Mouse (Mus musculus) heart, embryonic 13.5 days (tissue): ENCODE measurements around the gene Cxcr4. TPM values are rescaled to one million over a fixed set of nuclear protein-coding genes. Genes with fewer than 3 reads are reported as not detected.

Experiments used
- ATAC-seq: fragments of 200-750 bp; cut with Nextera tagmentation; 2 replicates; pipeline ENCODE4 v1.8.0; 2017; ENCODE audit warnings: moderate TSS enrichment; ENCODE audit not compliant: insufficient number of reproducible peaks, low FRiP score, low TSS enrichment; ENCODE audit errors: extremely low read depth
- H3K27ac ChIP-seq: fragments of 300-500 bp; sonication (generic); replicated peaks from 2 replicates; pipeline ENCODE4 v1.5.1; 2015; ENCODE audit warnings: moderate library complexity, mild to moderate bottlenecking, inconsistent platforms
- H3K27me3 ChIP-seq: fragments of 300-500 bp; sonication (generic); replicated peaks from 2 replicates; pipeline ENCODE4 v1.6.1; 2015; ENCODE audit warnings: mild to moderate bottlenecking, inconsistent platforms
- H3K36me3 ChIP-seq: fragments of 300-500 bp; sonication (generic); 2 replicates; pipeline ENCODE4 v1.6.1; 2015; ENCODE audit warnings: mild to moderate bottlenecking, inconsistent platforms
- H3K4me1 ChIP-seq: fragments of 300-500 bp; sonication (generic); 2 replicates; pipeline ENCODE4 v1.6.1; 2015; ENCODE audit warnings: inconsistent platforms
- H3K4me2 ChIP-seq: fragments of 300-500 bp; sonication (generic); 2 replicates; pipeline ENCODE4 v1.6.1; 2015; ENCODE audit warnings: inconsistent platforms, mild to moderate bottlenecking, moderate library complexity
- H3K4me3 ChIP-seq: fragments of 300-500 bp; sonication (generic); 2 replicates; pipeline ENCODE4 v1.5.1; 2015; ENCODE audit warnings: moderate library complexity, mild to moderate bottlenecking, inconsistent platforms
- H3K9ac ChIP-seq: fragments of 300-500 bp; sonication (generic); 2 replicates; pipeline ENCODE4 v1.6.1; 2015; ENCODE audit warnings: inconsistent platforms, mild to moderate bottlenecking, moderate library complexity
- H3K9me3 ChIP-seq: fragments of 300-500 bp; sonication (generic); 2 replicates; pipeline ENCODE4 v1.6.1; 2016; ENCODE audit warnings: inconsistent platforms
- WGBS: fragments of 180-500 bp; shearing (Covaris S2); methylation state at CpG from one replicate; pipeline ENCODE4 v1.1.7; 2015; ENCODE audit warnings: mixed read lengths; 5-methylcytosine and 5-hydroxymethylcytosine counted together
- polyA plus RNA-seq: library from polyadenylated mRNA; unstranded; fragments of >200 nt; fragmentation: Nextera tagmentation; extraction: Ambion mirVana; gene quantifications from 2 replicates; pipeline ENCODE4 v1.2.1, GENCODE M21; 2015

Cxcr4 gene
- polyA plus RNA-seq, 1 experiment from 2014 or later: 1.3 TPM

DNA sequence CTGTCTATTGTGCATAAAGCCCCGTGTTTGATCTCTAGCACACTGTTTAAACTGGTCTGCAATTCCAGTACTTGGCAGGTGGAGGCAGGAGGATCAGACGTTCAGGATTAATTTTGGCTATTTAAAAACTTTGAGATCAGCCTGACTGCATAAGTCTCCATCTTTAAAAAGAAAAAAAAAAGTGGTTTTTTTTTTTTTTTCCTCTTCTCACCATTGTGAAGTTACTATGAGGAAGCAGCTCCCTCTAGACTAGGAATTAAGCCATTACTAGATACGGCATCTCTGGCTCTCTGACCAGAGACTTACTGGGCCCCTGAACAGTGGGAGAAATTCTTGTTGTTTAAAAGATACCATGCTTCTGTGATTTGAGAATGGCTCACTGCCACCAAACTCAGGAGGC is 49.5 kb downstream of the Cxcr4 start:
- no peak overlapping the region for H3K4me3 ChIP-seq
- H3K36me3 ChIP-seq: no peaks in the 10 kb centered on the region
- WGBS: 55% methylated on average over 3 of the region's 3 CpGs
- H3K9me3 ChIP-seq: no peaks in the 10 kb centered on the region
- no peak for ATAC-seq
- H3K27me3 ChIP-seq: peaks cover 49% of the 10 kb centered on the region
- no peaks in the 10 kb centered on the region for H3K4me1 ChIP-seq
- H3K9ac ChIP-seq: no peak overlapping the region
- no peak overlapping the region for H3K27ac ChIP-seq
- H3K4me2 ChIP-seq: no peak overlapping the region

- WGBS: 69% methylated on average over 2 of the region's 2 CpGs
- no peak overlapping the region for H3K4me3 ChIP-seq
- no peaks in the 10 kb centered on the region for H3K36me3 ChIP-seq
- H3K4me1 ChIP-seq: peaks cover 6% of the 10 kb centered on the region; the same call in 1 of the 2 replicates
- no peak overlapping the region for H3K9ac ChIP-seq
- H3K4me2 ChIP-seq: no peak overlapping the region
- no peak for ATAC-seq
- H3K27me3 ChIP-seq: peaks cover 59% of the 10 kb centered on the region
- H3K9me3 ChIP-seq: no peaks in the 10 kb centered on the region
- no peak overlapping the region for H3K27ac ChIP-seq
Observed at GRCm38 (mm10) chr1:128540213-128540612, 51.9 kb downstream of the Cxcr4 start.

GRCm38 (mm10) chr1:128539555-128539954 is 52.5 kb downstream of the Cxcr4 start:
- 77% methylated on average over 10 of the region's 10 CpGs for WGBS
- no peak overlapping the region for H3K9ac ChIP-seq
- no peaks in the 10 kb centered on the region for H3K9me3 ChIP-seq
- H3K27ac ChIP-seq: no peak overlapping the region
- peaks cover 6% of the 10 kb centered on the region; the same call in 1 of the 2 replicates for H3K4me1 ChIP-seq
- H3K27me3 ChIP-seq: peaks cover 62% of the 10 kb centered on the region
- H3K36me3 ChIP-seq: no peaks in the 10 kb centered on the region
- H3K4me2 ChIP-seq: no peak overlapping the region
- ATAC-seq: no peak
- no peak overlapping the region for H3K4me3 ChIP-seq

Other genes starting within 250 kb of the Cxcr4 start
- 146 and 153 TPM in 2 replicates for gene Mcm6, start 232.6 kb downstream of the Cxcr4 start, polyA plus RNA-seq
- gene Dars, start 174.9 kb downstream of the Cxcr4 start, polyA plus RNA-seq: 98.5 and 99.1 TPM in 2 replicates